Mouse (Mus musculus) layer of hippocampus, adult 2 months (tissue): ENCODE data around the gene Cldnd2. TPM values are rescaled to one million over a fixed set of nuclear protein-coding genes. Genes with fewer than 3 reads are reported as not detected.
A peak's percentile ranks its signal among the peaks of the same experiment; 100 is the strongest.

Source experiments
- DNase-seq, 2 experiments: peaks; one replicate each; pipeline ENCODE4 v3.0.0; 2022; ENCODE audit warnings: low spot score in 2 of 2
- H3K27ac ChIP-seq: fragments of 200-600 bp; 2 replicates; pipeline ENCODE4 v1.8.1; 2022
- H3K4me3 ChIP-seq: fragments of 200-600 bp; 2 replicates; pipeline ENCODE4 v1.8.1; 2022; ENCODE audit warnings: mild to moderate bottlenecking
- CTCF ChIP-seq: fragments of 200-600 bp; conservative IDR thresholded peaks from 2 replicates; pipeline ENCODE4 v1.8.1; 2022; ENCODE audit warnings: antibody characterized with exemption, mild to moderate bottlenecking, moderate library complexity
- microRNA-seq, 2 experiments: library from miRNA; unstranded; fragments of <30 nt; microRNA quantifications; one replicate each; pipeline ENCODE4 v1.2.0; 2021
- total RNA-seq, 2 experiments: library from RNA; stranded (reverse); gene quantifications; 2 replicates each; pipeline ENCODE4 v1.2.3; 2021

Cldnd2 gene
- total RNA-seq, 2 experiments from 2014 or later, result not detected

GRCm38 (mm10) chr7:43483236-43483635 lies 42.7 kb downstream of the Cldnd2 start:
- no peak for TF ChIP-seq CTCF
- no peak overlapping the region for H3K27ac ChIP-seq
- DNase-seq, result no peak
- no peak overlapping the region for H3K4me3 ChIP-seq

DNA sequence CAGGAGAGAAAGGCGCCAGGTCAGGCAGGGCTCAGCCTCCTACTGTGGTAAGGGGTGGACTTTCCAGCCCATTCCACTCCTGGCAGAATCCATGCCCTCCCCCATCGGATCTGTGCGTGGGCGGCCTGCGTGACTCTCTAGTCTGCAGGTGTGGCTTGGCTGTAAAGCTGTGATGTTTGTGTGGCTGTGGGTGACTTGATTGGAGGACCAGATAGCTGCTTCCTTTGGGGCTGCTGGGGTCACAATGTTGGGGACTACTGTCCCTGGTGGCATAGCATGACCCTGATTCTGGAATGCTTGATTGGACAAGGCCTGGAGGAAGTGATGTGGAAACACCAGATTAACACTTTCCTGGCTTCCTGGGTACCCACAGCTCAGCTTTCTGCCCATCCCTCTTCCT lies 48.1 kb downstream of the Cldnd2 start:
- no peak for TF ChIP-seq CTCF
- no peak for DNase-seq
- Histone ChIP-seq H3K27ac (peak overlapping the region; percentile 95), H3K4me3 (peak overlapping the region; percentile 75)

DNA sequence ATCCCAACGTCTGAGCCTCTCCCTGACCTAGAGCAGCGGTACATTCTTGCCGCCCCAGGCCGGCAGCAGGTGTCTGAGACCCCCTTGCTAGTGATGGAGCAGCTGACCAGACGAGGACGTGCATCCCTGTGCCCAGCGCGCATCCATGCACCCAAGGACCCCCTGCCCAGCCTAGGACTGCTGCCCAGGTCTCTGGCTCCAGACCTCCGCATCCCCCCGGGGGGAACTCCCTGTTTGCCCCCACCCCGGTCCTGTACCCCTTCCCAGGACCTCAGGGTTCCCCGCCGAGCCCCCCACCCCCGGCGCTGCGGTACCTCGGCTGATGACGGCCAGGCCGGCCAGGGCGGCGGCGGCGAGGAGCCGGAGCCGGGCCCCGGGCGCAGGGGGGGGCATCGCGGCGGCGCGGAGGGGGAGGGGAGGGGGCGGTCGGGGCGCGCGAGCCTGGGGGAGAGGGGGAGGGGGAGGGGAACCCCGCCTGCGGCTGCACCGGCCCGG lies 49.1 kb downstream of the Cldnd2 start, which contains the start of gene Iglon5:
Gene Iglon5 (minus strand): TSS at position 445 of the 495 bp plus-strand sequence.
- Histone ChIP-seq H3K4me3 (peak within 1 kb of the TSS; percentile 75), H3K27ac (peak within 1 kb of the TSS; percentile 95)
- no peak for TF ChIP-seq CTCF
- no peak for DNase-seq

- DNase-seq, result peak; percentile 75 to 78
- Histone ChIP-seq H3K4me3 (peak overlapping the region; percentile 75), H3K27ac (peak overlapping the region; percentile 95)
- no peak for TF ChIP-seq CTCF
Measured at GRCm38 (mm10) chr7:43490182-43490584, 49.6 kb downstream of the Cldnd2 start.

- H3K27ac ChIP-seq, result no peak overlapping the region; the same call in 1 of the 2 replicates
- no peak for TF ChIP-seq CTCF
- DNase-seq, result no peak
- H3K4me3 ChIP-seq, result no peak overlapping the region
Measured at GRCm38 (mm10) chr7:43490861-43491260, 50.3 kb downstream of the Cldnd2 start.

Small RNAs within 50 kb of the gene (microRNA-seq; reads per million reads assigned to microRNA genes)
- 0 to 0.92 reads per million in 2 experiments for gene Mir7051

Other genes with a start within 250 kb of the Cldnd2 start
- gene Zfp715, start 127.5 kb upstream of the Cldnd2 start, total RNA-seq, result 10 to 100 TPM; 23.1 to 23.5 TPM
- under 1 TPM; 0.49 to 0.72 TPM for gene Siglecf, start 89.4 kb upstream of the Cldnd2 start, total RNA-seq
- gene Siglecg, start 32.6 kb upstream of the Cldnd2 start, total RNA-seq, result not detected
- not detected for gene Lim2, start 13.1 kb upstream of the Cldnd2 start, total RNA-seq
- not detected for gene Nkg7, start 3.7 kb upstream of the Cldnd2 start, total RNA-seq
- 10 to 100 TPM; 72.9 to 76.6 TPM for gene Etfb, start 3.3 kb downstream of the Cldnd2 start, total RNA-seq
- under 1 TPM in 1 of 2 experiments, not detected in 1; 0.90 TPM for gene Gm45233, start 3.3 kb downstream of the Cldnd2 start, total RNA-seq
- 1 to 10 TPM; 1.5 to 2.2 TPM for gene Vsig10l, start 22.4 kb downstream of the Cldnd2 start, total RNA-seq
- gene Iglon5, start 49.3 kb downstream of the Cldnd2 start, total RNA-seq, result 10 to 100 TPM; 24.8 TPM
- gene 4931406B18Rik, start 65.2 kb downstream of the Cldnd2 start, total RNA-seq, result not detected
- 1 to 10 TPM; 3.5 to 5.7 TPM for gene Cd33, start 103.6 kb downstream of the Cldnd2 start, total RNA-seq
- gene Zfp658, start 121.5 kb downstream of the Cldnd2 start, total RNA-seq, result 1 to 10 TPM; 4.4 to 4.9 TPM
- gene Zfp719, start 138.8 kb downstream of the Cldnd2 start, total RNA-seq, result 10 to 100 TPM; 19.5 to 19.8 TPM
- under 1 TPM in 1 of 2 experiments, not detected in 1; 0.27 TPM for gene Zfp819, start 166.4 kb downstream of the Cldnd2 start, total RNA-seq
- gene Ceacam18, start 193.9 kb downstream of the Cldnd2 start, total RNA-seq, result not detected
- gene Siglece, start 219.4 kb downstream of the Cldnd2 start, total RNA-seq, result 1 to 10 TPM in 1 of 2 experiments, under 1 TPM in 1; 0.97 to 1.3 TPM
- 10 to 100 TPM; 10.9 to 11.1 TPM for gene Ctu1, start 231.2 kb downstream of the Cldnd2 start, total RNA-seq
- not detected for gene Klk14, start 249.6 kb downstream of the Cldnd2 start, total RNA-seq